Mouse (Mus musculus): ENCODE results near the gene Nsrp1.
"Not testable (repeated sequence)": the region's sequence is repeated elsewhere in the genome, so short reads cannot be mapped to it uniquely, and the experiment has no call there.

DNA sequence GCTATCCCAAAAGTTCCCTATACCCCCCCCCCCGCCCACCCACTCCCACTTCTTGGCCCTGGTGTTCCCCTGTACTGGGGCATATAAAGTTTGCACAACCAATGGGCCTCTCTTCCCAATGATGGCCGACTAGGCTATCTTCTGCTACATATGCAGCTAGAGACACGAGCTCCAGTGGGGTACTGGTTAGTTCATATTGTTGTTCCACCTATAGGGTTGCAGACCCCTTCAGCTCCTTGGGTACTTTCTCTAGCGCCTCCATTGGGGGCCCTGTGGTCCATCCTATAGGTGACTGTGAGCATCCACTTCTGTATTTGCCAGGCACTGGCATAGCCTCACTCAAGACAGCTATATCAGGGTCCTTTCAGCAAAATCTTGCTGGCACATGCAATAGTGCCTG is 904 bp downstream of the Nsrp1 start:
- not testable (repeated sequence) for TF ChIP-seq HCFC1 (IDR thresholded peaks at IDR 0.05; ENCODE audit: low read depth, low read length); CTCF (conservative IDR thresholded peaks at IDR 0.05 in 1 of 2, IDR thresholded peaks at IDR 0.05 in 1 of 2; ENCODE audit: low read depth in 2 of 2, low read length in 2 of 2); NELFE (IDR thresholded peaks at IDR 0.05; ENCODE audit: low read depth, low read length); MXI1 (IDR thresholded peaks at IDR 0.05; ENCODE audit: low read depth, low read length); POLR2AphosphoS2 (IDR thresholded peaks at IDR 0.05; ENCODE audit: low read depth, low read length)

All from CH12.LX (cell line).